In the genomic region with DNA sequence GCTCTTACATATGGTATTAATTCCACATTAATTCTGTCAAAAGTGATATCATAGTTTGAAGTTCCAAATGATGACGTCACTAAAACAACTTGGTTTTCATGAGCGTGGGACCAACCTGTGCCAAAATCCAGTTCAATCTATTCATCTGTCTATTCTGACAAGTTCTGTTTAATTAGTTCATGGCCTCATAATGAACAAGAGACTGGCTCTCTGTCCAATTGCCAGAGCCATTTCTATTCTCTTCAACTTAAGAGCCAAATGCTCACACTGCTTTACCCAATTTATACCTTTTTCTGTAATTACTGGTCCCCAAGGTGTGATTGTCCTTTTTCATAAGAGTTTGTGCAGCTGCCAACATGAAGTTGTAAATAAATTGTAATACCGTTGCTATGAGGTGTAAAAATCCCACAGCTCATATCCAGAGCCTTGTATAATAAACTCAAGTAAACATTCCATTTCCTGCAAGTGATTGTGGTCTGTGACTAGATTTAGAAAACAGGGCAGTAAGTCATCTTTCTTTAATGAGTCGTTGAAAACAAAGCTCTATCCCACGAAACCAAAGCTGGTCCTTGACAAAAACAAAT, we compare ENCODE assay signal across 27 mouse cellular contexts.
A peak's percentile ranks its signal among the peaks of the same experiment; 100 is the strongest.
DNase-seq lines count a peak whose midpoint lies in the region; ATAC-seq and TF ChIP-seq lines count a peak whose summit lies in the region.
"Had no signal": no experiment of that assay in that cellular context is flagged by ENCODE, and none has a peak within 500 bp of the region (broad histone marks: within the 10 kb centered on the region; RNA-seq: fewer than 3 reads in every experiment).

No protein-coding gene starts in this region.

- H3K4me1 ChIP-seq in forebrain, embryonic 14.5 days (ENCODE audit: control insufficient read depth, insufficient read depth, low read length), result no peaks in the 10 kb centered on the region
- no peaks in the 10 kb centered on the region for H3K4me1 ChIP-seq in forebrain, embryonic 10.5 days
- H3K4me1 ChIP-seq in midbrain, embryonic 11.5 days (ENCODE audit: control insufficient read depth, insufficient read depth, low read length), result no peaks in the 10 kb centered on the region
- H3K4me1 ChIP-seq in midbrain, embryonic 16.5 days (ENCODE audit: control insufficient read depth, insufficient read depth, low read length), result no peaks in the 10 kb centered on the region
- no peaks in the 10 kb centered on the region for H3K4me1 ChIP-seq in neural tube, embryonic 14.5 days (ENCODE audit: control insufficient read depth, insufficient read depth, low read length)
- H3K4me1 ChIP-seq in thymus, adult 2 months (replicated peaks; ENCODE audit: control insufficient read depth, insufficient read depth, low read length), result no peaks in the 10 kb centered on the region
- H3K4me1 ChIP-seq: heart, embryonic 12.5 days; heart, embryonic 15.5 days; hindbrain, embryonic 10.5 days; hindbrain, embryonic 13.5 days had no signal

- TF ChIP-seq POLR2A in brain, embryonic 14.5 days (IDR thresholded peaks at IDR 0.05; ENCODE audit: borderline replicate concordance, extremely low read depth, insufficient read depth, insufficient read length, poor library complexity, severe bottlenecking), result no peak
- no peak for TF ChIP-seq POLR2A in thymus, adult 2 months (IDR thresholded peaks at IDR 0.05; ENCODE audit: control insufficient read depth, extremely low read depth, insufficient read depth, low read length, poor library complexity)

- H3K36me3 ChIP-seq in forebrain, embryonic 14.5 days (ENCODE audit: control insufficient read depth, insufficient read depth, low read length), result no peaks in the 10 kb centered on the region
- H3K36me3 ChIP-seq in forebrain, embryonic 10.5 days (replicated peaks), result no peaks in the 10 kb centered on the region
- H3K36me3 ChIP-seq in midbrain, embryonic 11.5 days (ENCODE audit: control insufficient read depth, insufficient read depth, low read length), result no peaks in the 10 kb centered on the region
- no peaks in the 10 kb centered on the region for H3K36me3 ChIP-seq in midbrain, embryonic 16.5 days (ENCODE audit: control insufficient read depth, insufficient read depth, low read length)
- H3K36me3 ChIP-seq in neural tube, embryonic 14.5 days (ENCODE audit: control insufficient read depth, insufficient read depth, low read length), result no peaks in the 10 kb centered on the region
- no peaks in the 10 kb centered on the region for H3K36me3 ChIP-seq in thymus, adult 2 months (ENCODE audit: control insufficient read depth, insufficient read depth, low read length)
- H3K36me3 ChIP-seq: G1E; heart, embryonic 12.5 days; heart, embryonic 15.5 days; hindbrain, embryonic 10.5 days; hindbrain, embryonic 13.5 days had no signal

- WGBS in forebrain, embryonic 14.5 days, result 41% methylated on average over 5 of the region's 5 CpGs
- WGBS in forebrain, embryonic 10.5 days, result 88% methylated on average over 5 of the region's 5 CpGs
- 83% methylated on average over 5 of the region's 5 CpGs for WGBS in midbrain, embryonic 11.5 days
- WGBS in midbrain, embryonic 16.5 days, result 82% methylated on average over 5 of the region's 5 CpGs
- 69% methylated on average over 5 of the region's 5 CpGs for WGBS in neural tube, embryonic 14.5 days
- WGBS in thymus, adult 2 months, result 69% methylated on average over 5 of the region's 5 CpGs

- no peak overlapping the region for H3K27ac ChIP-seq in forebrain, embryonic 14.5 days (ENCODE audit: low read depth, low read length)
- no peak overlapping the region for H3K27ac ChIP-seq in forebrain, embryonic 10.5 days
- no peak overlapping the region for H3K27ac ChIP-seq in midbrain, embryonic 11.5 days (ENCODE audit: low read depth, low read length)
- H3K27ac ChIP-seq in midbrain, embryonic 16.5 days (ENCODE audit: low read length), result no peak overlapping the region
- H3K27ac ChIP-seq in neural tube, embryonic 14.5 days (ENCODE audit: low read depth, low read length), result no peak overlapping the region
- H3K27ac ChIP-seq in thymus, adult 2 months (ENCODE audit: control insufficient read depth, insufficient read depth, low read length), result no peak overlapping the region
- H3K27ac ChIP-seq: gastrocnemius, adult 2 months; heart, embryonic 15.5 days; hindbrain, embryonic 10.5 days; hindbrain, embryonic 13.5 days had no signal

- H3K9me3 ChIP-seq in forebrain, embryonic 14.5 days (replicated peaks; ENCODE audit: control insufficient read depth, low read length), result no peaks in the 10 kb centered on the region
- H3K9me3 ChIP-seq in forebrain, embryonic 10.5 days, result no peaks in the 10 kb centered on the region
- no peaks in the 10 kb centered on the region for H3K9me3 ChIP-seq in midbrain, embryonic 11.5 days (ENCODE audit: control insufficient read depth, low read length)
- H3K9me3 ChIP-seq in midbrain, embryonic 16.5 days (replicated peaks; ENCODE audit: control insufficient read depth, low read length, poor library complexity, severe bottlenecking), result no peaks in the 10 kb centered on the region
- no peaks in the 10 kb centered on the region for H3K9me3 ChIP-seq in neural tube, embryonic 14.5 days (ENCODE audit: control insufficient read depth, low read length)
- H3K9me3 ChIP-seq: G1E; heart, embryonic 12.5 days; heart, embryonic 15.5 days; hindbrain, embryonic 10.5 days; hindbrain, embryonic 13.5 days had no signal

- H3K4me3 ChIP-seq in forebrain, embryonic 14.5 days (ENCODE audit: low read depth, low read length), result no peak overlapping the region
- H3K4me3 ChIP-seq in forebrain, embryonic 10.5 days, result no peak overlapping the region
- H3K4me3 ChIP-seq in midbrain, embryonic 11.5 days (ENCODE audit: low read depth, low read length), result no peak overlapping the region
- no peak overlapping the region for H3K4me3 ChIP-seq in midbrain, embryonic 16.5 days (ENCODE audit: low read depth, low read length)
- H3K4me3 ChIP-seq in neural tube, embryonic 14.5 days (ENCODE audit: low read depth, low read length), result no peak overlapping the region
- H3K4me3 ChIP-seq in thymus, adult 2 months (ENCODE audit: control insufficient read depth, insufficient read depth, low read length), result no peak overlapping the region
- H3K4me3 ChIP-seq: gastrocnemius, adult 2 months; heart, embryonic 12.5 days; heart, embryonic 15.5 days; hindbrain, embryonic 10.5 days; hindbrain, embryonic 13.5 days had no signal

- peak; percentile 72; the same call in 1 of the 2 replicates for ATAC-seq in forebrain, embryonic 14.5 days
- no peak for ATAC-seq in midbrain, embryonic 11.5 days (ENCODE audit: low FRiP score)
- no peak for ATAC-seq in midbrain, embryonic 16.5 days
- ATAC-seq in neural tube, embryonic 14.5 days (ENCODE audit: low read depth), result 0 out of 2 replicates have a peak, but pooled peaks have one; percentile 51
- ATAC-seq: forebrain, postnatal 0 days; hindbrain, embryonic 16.5 days had no signal

- peak; percentile 52 for DNase-seq in forebrain, embryonic 14.5 days (ENCODE audit: low spot score)
- no peak for DNase-seq in forebrain, embryonic 10.5 days (ENCODE audit: extremely low spot score, low spot score)
- DNase-seq in midbrain, embryonic 11.5 days (ENCODE audit: low spot score, missing footprints), result peak; percentile 79
- peak; percentile 69 for DNase-seq in brain, embryonic 14.5 days (ENCODE audit: low read depth)
- DNase-seq in thymus, adult 2 months, result no peak
- DNase-seq in layer of hippocampus, adult 18-20 months (ENCODE audit: low spot score in 2 of 2), result no peak
- DNase-seq: adrenal gland, adult 2 months; adrenal gland, postnatal 14 days; B cell, adult 2 months; cerebellum, adult 11-12 months; cerebellum, adult 9-10 months; cerebellum, postnatal 14 days; forebrain, postnatal 0 days; gastrocnemius, adult 2 months; gastrocnemius, postnatal 14 days; heart, adult 18-20 months; heart, postnatal 10 days; heart, postnatal 36 days had no signal

- H3K4me2 ChIP-seq in forebrain, embryonic 14.5 days (ENCODE audit: low read length), result no peak overlapping the region
- H3K4me2 ChIP-seq in midbrain, embryonic 11.5 days, result no peak overlapping the region
- H3K4me2 ChIP-seq in midbrain, embryonic 16.5 days (ENCODE audit: low read length), result no peak overlapping the region
- H3K4me2 ChIP-seq in neural tube, embryonic 14.5 days (ENCODE audit: low read depth, low read length), result no peak overlapping the region
- H3K4me2 ChIP-seq: heart, embryonic 12.5 days; heart, embryonic 15.5 days; hindbrain, embryonic 13.5 days had no signal

- no peaks in the 10 kb centered on the region for H3K27me3 ChIP-seq in forebrain, embryonic 14.5 days (replicated peaks; ENCODE audit: control insufficient read depth, insufficient read depth, low read length)
- no peaks in the 10 kb centered on the region for H3K27me3 ChIP-seq in forebrain, embryonic 10.5 days (ENCODE audit: poor library complexity, severe bottlenecking)
- H3K27me3 ChIP-seq in midbrain, embryonic 11.5 days (ENCODE audit: control insufficient read depth, insufficient read depth, low read length), result no peaks in the 10 kb centered on the region
- H3K27me3 ChIP-seq in midbrain, embryonic 16.5 days (ENCODE audit: control insufficient read depth, insufficient read depth, low read depth, low read length), result no peaks in the 10 kb centered on the region
- no peaks in the 10 kb centered on the region for H3K27me3 ChIP-seq in neural tube, embryonic 14.5 days (ENCODE audit: control insufficient read depth, insufficient read depth, low read length)
- H3K27me3 ChIP-seq in thymus, adult 2 months (ENCODE audit: control insufficient read depth, insufficient read depth, low read length), result no peaks in the 10 kb centered on the region
- H3K27me3 ChIP-seq: CH12.LX; heart, embryonic 12.5 days; heart, embryonic 15.5 days; hindbrain, embryonic 13.5 days had no signal

- TF ChIP-seq CTCF in brain, embryonic 14.5 days (IDR thresholded peaks at IDR 0.05; ENCODE audit: borderline replicate concordance, extremely low read depth, insufficient read depth, insufficient read length), result no peak
- TF ChIP-seq CTCF in thymus, adult 2 months (IDR thresholded peaks at IDR 0.05; ENCODE audit: borderline replicate concordance, control insufficient read depth, extremely low read depth, insufficient read depth, low read length, poor library complexity), result no peak

- H3K9ac ChIP-seq in forebrain, embryonic 14.5 days (ENCODE audit: low read length), result no peak overlapping the region
- no peak overlapping the region for H3K9ac ChIP-seq in midbrain, embryonic 11.5 days (ENCODE audit: low read length)
- no peak overlapping the region for H3K9ac ChIP-seq in midbrain, embryonic 16.5 days (ENCODE audit: low read depth, low read length)
- H3K9ac ChIP-seq in neural tube, embryonic 14.5 days (replicated peaks; ENCODE audit: low read depth, low read length), result no peak overlapping the region
- H3K9ac ChIP-seq: forebrain, postnatal 0 days; heart, embryonic 12.5 days; heart, embryonic 15.5 days; hindbrain, embryonic 13.5 days had no signal

Comparison
In these comparisons a context has a peak if more than half of its experiments do, and no peak if none do; other contexts are left out.
1. DNase-seq: peak in forebrain, embryonic 14.5 days (single experiment), midbrain, embryonic 11.5 days (single experiment) and brain, embryonic 14.5 days (single experiment); none in forebrain, embryonic 10.5 days (single experiment), thymus, adult 2 months (single experiment) and layer of hippocampus, adult 18-20 months (0 of 2).
2. ATAC-seq: peak in forebrain, embryonic 14.5 days (single experiment) and neural tube, embryonic 14.5 days (single experiment); none in midbrain, embryonic 11.5 days (single experiment) and midbrain, embryonic 16.5 days (single experiment).